Mouse (Mus musculus) urinary bladder, postnatal 14 days (tissue): ENCODE measurements around the gene 1110017D15Rik.

Source experiments
- DNase-seq: peaks from one replicate; pipeline ENCODE4 v3.0.0; 2021; ENCODE audit warnings: low spot score

Gene 1110017D15Rik

DNA sequence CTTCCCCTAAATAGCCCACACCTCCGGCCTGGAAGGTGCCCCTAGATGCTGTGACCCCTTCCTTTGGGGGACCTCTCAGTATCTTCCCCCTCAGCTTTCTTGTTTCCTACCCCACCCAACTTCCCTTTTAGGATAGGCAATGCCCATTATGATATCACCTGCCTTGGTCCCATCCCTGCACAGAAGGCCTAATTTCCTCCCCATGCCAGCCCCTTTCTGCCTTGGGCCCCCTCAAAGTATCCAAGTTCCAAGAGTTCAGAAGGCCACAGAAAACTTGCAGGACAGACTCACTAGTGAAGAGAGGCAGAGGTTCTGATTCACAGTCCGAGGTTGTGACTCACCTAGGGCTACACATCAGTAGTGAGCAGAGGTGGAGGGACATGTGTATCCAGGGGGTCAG lies at the start of gene 1110017D15Rik:
Gene 1110017D15Rik (minus strand): TSS at position 101 of the 400 bp plus-strand sequence.
- DNase-seq, result no peak

- no peak for DNase-seq
Observed at GRCm38 (mm10) chr4:41566123-41566522, 49.0 kb upstream of the 1110017D15Rik start.

DNA sequence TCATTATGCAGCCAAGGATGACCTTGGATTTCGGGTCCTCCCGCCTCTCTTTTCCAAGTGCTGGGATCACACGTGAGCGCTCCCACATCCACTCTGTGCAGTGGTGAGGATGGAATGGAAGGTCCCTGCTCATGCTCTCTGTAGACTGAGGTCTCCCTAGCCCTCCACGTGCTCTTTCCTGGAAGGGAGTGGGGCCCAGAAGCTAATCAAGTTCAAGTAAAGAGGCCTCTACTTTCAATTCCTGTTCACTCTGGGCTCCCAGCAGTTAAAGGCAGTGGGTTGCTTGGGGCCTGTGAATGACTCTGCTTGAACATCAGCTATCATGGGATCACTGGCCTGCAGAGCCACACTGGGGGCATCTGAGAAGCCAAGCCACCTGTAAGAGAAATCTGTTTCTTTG lies 46.2 kb upstream of the 1110017D15Rik start:
- no peak for DNase-seq

- no peak for DNase-seq
Observed at GRCm38 (mm10) chr4:41557092-41557491, 40.0 kb upstream of the 1110017D15Rik start.

DNA sequence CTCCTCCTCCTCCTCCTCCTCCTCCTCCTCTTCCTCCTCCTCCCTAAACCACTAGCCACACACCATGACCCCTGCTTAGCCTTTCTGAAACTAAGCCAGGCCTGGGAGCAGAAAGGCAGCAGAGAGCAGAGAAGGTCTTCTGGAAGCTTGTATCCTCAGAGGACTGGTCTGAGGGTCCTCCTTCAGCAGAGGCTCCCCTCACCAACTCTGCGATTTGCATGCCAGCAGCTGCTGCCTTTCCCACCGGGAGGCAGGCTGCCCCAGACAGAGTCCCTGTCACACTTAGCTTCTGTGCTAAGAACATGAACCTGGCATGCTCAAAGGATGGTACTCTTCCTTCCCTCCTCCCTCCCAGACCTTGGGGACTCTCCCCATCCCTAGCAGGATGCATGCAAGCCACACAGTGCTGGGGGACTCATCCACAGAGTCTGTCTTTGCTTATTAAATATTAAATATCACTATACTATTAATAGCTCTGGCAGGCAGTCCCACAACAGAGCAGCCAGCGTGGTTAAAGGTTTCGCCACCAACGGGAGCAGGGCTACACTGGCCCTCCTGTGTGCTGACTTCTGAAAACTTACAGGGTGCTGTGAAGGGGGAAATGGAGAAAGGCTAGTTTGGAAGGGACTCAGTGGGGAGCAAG lies 39.3 kb upstream of the 1110017D15Rik start:
- DNase-seq, result no peak

- DNase-seq, result peak; percentile 44
Observed at GRCm38 (mm10) chr4:41554994-41555663, 38.0 kb upstream of the 1110017D15Rik start.

DNA sequence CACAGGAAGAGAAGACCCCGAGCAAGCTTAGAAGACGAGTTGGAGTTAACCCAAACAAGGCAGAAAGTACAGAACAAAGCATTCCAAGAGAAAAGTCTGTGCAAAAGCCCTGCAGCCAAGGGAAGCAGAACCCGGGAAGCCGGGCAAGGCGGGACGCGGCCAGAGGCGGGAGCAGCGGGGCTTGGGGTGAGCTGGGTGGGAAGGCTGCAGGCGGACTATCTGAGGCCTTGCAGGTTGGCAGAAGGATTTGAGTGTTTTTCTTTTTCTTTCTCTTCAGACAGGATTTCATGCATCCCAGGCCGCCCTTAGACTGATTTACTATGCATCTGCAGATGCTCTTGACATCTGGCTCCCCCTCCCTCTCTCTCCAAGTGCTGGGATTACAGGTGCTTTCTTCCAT lies 36.0 kb upstream of the 1110017D15Rik start:
- DNase-seq, result no peak

GRCm38 (mm10) chr4:41552529-41552928 lies 35.4 kb upstream of the 1110017D15Rik start:
- DNase-seq, result peak; percentile 65

- no peak for DNase-seq
Observed at GRCm38 (mm10) chr4:41547086-41547485, 30.0 kb upstream of the 1110017D15Rik start.

GRCm38 (mm10) chr4:41545985-41546384 lies 28.9 kb upstream of the 1110017D15Rik start:
- peak; percentile 39 for DNase-seq

DNA sequence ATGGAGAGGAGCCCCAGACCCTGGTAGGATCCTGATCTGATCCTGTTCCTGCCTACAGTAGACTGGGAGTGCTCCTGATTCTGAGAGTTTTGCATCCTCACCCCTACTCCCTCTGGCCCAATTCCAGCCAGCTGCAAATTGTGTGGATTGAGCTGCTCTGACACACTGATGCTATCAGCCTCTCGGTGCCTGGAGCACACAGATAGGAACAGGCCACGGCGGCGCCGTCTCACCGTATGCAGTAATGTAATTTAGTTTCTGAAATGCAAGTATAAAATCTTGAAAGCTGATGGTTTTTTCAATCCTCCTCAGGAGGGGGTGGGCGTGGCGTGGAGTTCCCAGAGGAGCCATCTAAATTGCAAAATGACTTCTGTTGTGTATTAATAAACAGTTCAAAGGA lies 25.0 kb upstream of the 1110017D15Rik start:
- DNase-seq, result no peak

GRCm38 (mm10) chr4:41534866-41535265 lies 17.7 kb upstream of the 1110017D15Rik start:
- no peak for DNase-seq

DNA sequence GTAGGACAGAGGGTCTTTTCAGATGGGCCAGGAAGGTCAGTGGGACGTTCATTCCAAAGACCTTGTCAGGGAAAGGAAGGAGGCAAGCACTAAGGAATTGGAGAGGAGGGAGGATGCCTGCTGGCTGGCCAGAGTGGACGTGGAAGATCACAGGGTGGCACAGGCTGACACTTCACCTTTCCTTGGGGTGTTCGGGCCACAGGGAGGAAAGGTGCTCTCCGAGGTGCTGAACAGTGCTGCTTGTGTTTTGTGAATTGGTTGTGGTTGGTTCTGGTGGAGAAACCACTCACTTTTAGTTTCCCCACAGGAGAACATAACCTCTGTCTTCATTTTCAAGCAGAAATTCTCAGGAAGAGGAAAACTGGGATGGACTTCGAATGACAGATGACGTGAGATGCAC lies 15.3 kb upstream of the 1110017D15Rik start:
- peak; percentile 35 for DNase-seq

DNA sequence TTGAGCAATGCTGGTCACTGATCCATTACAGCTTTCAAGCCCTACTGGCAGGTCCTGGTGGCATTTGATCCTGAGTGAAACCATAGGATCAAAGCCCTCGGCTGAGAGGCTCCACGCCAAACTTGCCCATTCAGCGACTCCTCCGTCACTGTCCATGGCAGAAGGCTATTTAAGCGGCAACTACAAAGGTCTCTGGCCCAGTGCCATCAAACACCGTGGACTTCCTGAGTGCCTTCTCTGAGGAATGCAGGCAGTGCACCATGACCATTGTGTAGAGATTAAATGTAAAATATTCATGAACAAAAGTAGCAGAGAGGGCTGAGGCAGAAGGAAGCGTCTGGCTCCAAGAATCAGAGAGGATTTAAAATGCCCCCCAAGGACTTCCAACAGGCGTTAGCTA lies 10.9 kb upstream of the 1110017D15Rik start:
- peak; percentile 21 for DNase-seq

DNA sequence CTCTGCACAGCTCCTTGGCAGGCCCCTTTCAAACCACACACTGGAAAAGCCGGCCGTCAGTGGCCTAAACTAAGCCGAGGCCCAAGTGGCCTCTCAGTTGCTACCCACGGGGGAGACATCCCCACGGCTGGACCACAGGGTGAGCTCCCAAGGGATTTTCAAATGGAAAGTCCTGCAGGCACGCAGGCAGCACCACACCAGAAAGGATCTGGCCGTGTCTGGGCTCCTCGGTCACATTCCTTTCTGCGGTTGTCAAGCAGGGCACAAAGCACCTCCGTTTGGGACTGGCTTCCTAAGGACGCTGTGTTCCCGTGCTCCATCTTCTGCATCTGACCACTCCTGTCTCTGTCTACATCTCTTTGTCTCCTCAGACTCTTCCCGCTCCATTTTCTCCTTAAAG lies 9.9 kb upstream of the 1110017D15Rik start:
- no peak for DNase-seq

GRCm38 (mm10) chr4:41526553-41526952 lies 9.4 kb upstream of the 1110017D15Rik start:
- no peak for DNase-seq

- DNase-seq, result no peak
Observed at GRCm38 (mm10) chr4:41524829-41525228, 7.7 kb upstream of the 1110017D15Rik start.

DNA sequence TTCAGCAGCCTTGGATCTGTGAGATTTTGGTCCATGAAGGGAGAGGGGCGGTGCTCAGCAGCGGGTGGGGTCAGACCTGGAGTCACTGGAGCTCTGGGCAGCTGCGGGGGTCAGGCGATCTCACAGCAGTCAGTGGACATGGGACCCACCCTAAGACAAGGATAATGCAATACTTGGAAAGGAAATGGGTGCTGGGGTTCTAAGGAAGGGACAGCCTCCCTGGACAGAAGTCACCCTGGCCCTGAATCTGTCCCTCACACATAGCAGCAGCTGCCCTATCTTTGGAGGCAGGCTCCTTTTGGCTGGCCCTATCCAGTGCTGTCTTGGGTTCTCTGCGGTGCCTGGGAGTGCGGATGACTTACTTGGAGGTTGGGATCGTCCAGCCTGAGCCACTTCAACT lies 6.7 kb upstream of the 1110017D15Rik start:
- DNase-seq, result no peak

DNA sequence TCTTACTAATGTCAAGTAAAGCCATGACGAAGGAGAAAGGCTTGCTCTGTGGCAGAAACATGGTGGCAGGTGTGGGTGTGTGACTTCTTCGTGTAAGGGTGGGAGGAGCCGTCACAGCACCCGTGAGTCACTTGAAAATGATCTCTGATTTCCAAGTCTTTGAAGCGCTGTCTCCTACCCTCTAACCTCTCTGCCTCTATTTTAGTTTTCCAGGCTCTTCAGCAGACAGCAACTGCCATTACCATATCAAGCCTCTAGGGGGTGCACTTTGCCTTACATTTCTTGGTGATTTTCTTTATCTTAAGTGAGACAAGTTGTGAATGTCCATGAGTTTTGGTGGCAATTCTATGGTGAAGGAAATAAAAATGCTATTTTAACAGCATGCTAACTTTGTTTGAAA lies 5.7 kb upstream of the 1110017D15Rik start:
- no peak for DNase-seq

- no peak for DNase-seq
Observed at GRCm38 (mm10) chr4:41522136-41522535, 5.0 kb upstream of the 1110017D15Rik start.

DNA sequence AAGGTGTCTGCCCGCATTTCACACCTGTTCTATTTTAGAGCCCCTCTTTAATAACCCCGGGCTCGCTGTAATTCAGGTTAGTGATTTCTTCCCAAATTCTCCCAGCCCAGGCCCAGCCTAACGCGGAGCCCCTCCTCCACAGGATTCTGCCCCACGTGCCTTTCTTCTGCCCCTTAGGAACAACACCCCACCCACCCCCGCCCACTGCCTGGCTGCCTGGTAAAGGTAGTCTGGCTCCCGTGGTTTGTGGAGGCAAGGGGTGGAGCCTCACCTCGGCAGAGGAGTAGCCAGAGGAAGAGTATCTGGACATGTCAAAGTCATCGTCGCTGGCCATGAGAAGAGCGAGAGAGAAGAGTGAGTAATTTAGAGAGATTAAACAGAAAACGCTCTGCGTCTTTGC lies 3.5 kb upstream of the 1110017D15Rik start:
- no peak for DNase-seq

DNA sequence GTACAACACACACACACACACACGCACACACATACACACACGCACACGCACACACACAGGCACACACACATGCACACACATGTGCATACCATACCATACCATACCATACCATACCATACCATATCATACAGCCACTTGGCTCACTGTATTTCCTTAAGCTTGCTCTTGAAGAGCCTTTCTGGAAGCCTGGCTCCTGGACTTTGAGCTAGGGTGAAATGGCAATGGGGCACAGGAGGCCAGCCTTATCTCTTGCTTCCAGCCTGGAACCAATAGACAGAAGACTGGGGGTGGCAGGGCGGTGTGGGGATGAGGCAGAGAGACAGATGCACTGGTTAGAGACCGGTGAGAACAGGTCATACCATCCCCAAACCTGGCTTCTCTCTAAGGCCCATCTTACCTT lies 2.1 kb upstream of the 1110017D15Rik start:
- no peak for DNase-seq

DNA sequence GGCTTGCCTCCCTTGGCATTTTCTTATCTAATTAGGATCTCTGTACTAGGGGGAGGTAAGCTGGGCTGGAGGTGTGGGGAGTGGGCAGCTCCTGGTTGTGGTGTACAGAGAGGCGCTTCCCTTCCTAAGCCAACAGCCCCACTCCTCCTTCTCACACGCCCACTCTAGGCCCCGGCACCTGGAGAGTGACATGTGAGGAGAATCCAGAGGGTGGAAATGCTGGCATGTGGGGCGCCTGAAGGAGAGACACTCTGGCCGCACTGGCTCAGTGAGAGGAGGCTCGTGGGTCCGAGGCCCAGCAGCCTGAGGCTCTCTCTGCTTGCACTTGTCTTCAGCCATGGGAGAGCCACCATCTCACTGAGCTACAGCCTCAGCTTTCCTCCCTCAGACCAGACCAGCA lies 1.2 kb upstream of the 1110017D15Rik start:
- DNase-seq, result no peak

DNA sequence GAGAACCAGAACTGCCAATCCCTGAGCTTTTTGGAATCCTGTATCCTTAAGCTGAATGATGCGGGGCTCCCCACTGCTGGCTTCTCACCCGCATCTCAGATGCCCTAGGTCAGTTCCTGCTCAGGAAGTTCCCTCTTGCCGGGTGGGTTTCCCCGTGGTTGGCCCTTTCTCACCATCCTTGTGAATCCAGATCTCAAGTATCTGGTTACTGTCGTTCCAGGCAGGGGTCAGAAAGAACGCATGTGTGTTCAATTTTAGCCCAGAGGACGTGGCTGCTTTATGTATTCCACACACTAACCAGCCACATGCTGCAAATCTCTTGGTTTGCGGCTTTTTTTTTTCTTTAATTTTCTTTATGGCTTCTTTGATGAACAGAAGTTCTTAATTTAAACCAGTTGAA lies 3.4 kb downstream of the 1110017D15Rik start:
- DNase-seq, result no peak
